Mouse (Mus musculus) embryonic facial prominence, embryonic 10.5 days (tissue): ENCODE results near the gene Znrf1. TPM values are rescaled to one million over a fixed set of nuclear protein-coding genes. Genes with fewer than 3 reads are reported as not detected.

ENCODE experiments used
- DNase-seq: peaks from one replicate; pipeline ENCODE4 v3.0.0-alpha.2; 2017; ENCODE audit warnings: low spot score
- H3K27ac ChIP-seq: fragments of 300-500 bp; sonication (generic); replicated peaks from 2 replicates; pipeline ENCODE4 v1.5.1; 2016; ENCODE audit warnings: mild to moderate bottlenecking
- H3K27me3 ChIP-seq: fragments of 300-500 bp; sonication (generic); replicated peaks from 2 replicates; pipeline ENCODE4 v1.6.1; 2016; ENCODE audit warnings: low read depth, mild to moderate bottlenecking; ENCODE audit not compliant: poor library complexity, severe bottlenecking
- H3K36me3 ChIP-seq: fragments of 300-500 bp; sonication (generic); replicated peaks from 2 replicates; pipeline ENCODE4 v1.6.1; 2016; ENCODE audit warnings: mild to moderate bottlenecking, moderate library complexity
- H3K4me1 ChIP-seq: fragments of 300-500 bp; sonication (generic); 2 replicates; pipeline ENCODE4 v1.6.1; 2016
- H3K4me3 ChIP-seq: fragments of 300-500 bp; sonication (generic); 2 replicates; pipeline ENCODE4 v1.5.1; 2016; ENCODE audit warnings: mild to moderate bottlenecking, moderate library complexity
- H3K9me3 ChIP-seq: fragments of 300-500 bp; sonication (generic); 2 replicates; pipeline ENCODE4 v1.6.1; 2016; ENCODE audit warnings: mild to moderate bottlenecking
- whole genome bisulfite sequencing: fragments of 180-500 bp; shearing (Covaris S2); methylation state at CpG from one replicate; pipeline ENCODE4 v1.1.7; 2016; 5-methylcytosine and 5-hydroxymethylcytosine counted together
- polyA plus RNA-seq: library from polyadenylated mRNA; unstranded; fragments of >200 nt; fragmentation: Nextera tagmentation; extraction: Ambion mirVana; gene quantifications from 2 replicates; pipeline ENCODE4 v1.2.1, GENCODE M21; 2016

Gene Znrf1
- polyA plus RNA-seq, 1 experiment from 2014 or later = 36.3 TPM

GRCm38 (mm10) chr8:111653524-111653923 is 117.6 kb downstream of the Znrf1 start:
- over 99% methylated on average over 2 of the region's 2 CpGs for WGBS
- H3K36me3 ChIP-seq = peaks cover 3% of the 10 kb centered on the region
- H3K27me3 ChIP-seq = no peaks in the 10 kb centered on the region
- H3K9me3 ChIP-seq = no peaks in the 10 kb centered on the region
- no peak for DNase-seq
- no peak overlapping the region for H3K4me3 ChIP-seq
- no peak overlapping the region for H3K27ac ChIP-seq
- peaks cover 15% of the 10 kb centered on the region for H3K4me1 ChIP-seq

DNA sequence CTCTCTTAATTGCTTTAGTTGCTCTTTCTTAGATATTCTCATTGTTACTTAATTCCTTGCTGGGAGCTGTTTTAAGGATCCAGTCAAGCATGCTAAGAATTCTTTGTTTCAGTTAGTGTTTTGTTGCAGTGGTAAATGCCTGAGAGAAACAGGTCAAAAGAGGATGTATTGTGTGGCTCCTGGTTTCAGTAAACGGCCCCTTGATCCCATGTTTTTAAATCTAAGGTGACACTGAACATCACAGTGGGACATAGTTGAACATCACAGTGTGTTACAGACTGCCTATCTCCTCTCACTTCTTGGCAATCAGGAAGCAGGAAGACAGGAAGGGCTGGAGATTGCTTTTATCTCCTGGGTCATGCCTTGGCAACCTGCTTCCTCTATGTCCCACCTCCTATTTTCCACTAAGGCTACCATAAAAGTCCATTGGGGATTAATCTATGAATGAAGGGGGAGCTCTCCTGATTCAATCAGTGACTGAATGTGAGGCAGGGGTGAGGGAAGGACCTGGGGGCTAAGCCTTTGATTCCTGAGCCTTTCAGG is 121.5 kb downstream of the Znrf1 start:
- no peaks in the 10 kb centered on the region for H3K9me3 ChIP-seq
- H3K4me1 ChIP-seq = peaks cover 9% of the 10 kb centered on the region
- H3K27me3 ChIP-seq = no peaks in the 10 kb centered on the region
- 53% methylated on average over 1 of the region's 1 CpGs for WGBS
- H3K27ac ChIP-seq = no peak overlapping the region
- peaks cover 27% of the 10 kb centered on the region for H3K36me3 ChIP-seq
- H3K4me3 ChIP-seq = no peak overlapping the region
- no peak for DNase-seq

DNA sequence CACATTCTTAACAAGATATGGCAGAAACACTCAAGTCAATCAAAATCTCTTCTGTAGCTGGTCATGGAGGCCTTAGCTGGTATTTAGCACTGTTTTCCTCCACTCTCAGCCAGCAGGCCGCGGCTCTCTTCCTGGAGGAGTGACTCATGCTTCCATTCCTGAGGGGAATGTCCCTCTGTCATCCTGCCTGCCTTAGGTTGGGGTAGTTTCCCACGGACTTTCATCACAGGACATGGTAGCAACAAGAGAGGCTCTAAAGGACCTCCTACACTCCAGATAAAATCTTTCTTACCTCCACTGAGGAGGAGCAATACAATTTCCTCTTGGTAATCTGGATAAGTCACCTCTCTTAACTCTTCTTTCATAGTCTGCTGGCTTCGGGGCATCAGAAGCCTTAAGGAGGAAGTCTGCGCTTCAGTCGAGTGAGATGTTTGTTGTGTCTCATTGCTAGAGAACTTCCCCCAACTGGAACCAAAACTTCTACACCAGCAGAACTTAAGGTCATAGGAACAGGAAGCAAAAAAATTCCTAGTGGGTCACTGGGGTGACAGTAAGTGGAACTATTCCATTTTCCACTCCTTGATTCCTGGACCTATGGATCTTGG is 123.0 kb downstream of the Znrf1 start:
- no peak for DNase-seq
- 83% methylated on average over 6 of the region's 6 CpGs for WGBS
- H3K27me3 ChIP-seq = no peaks in the 10 kb centered on the region
- H3K36me3 ChIP-seq = peaks cover 27% of the 10 kb centered on the region
- H3K4me3 ChIP-seq = no peak overlapping the region
- H3K27ac ChIP-seq = no peak overlapping the region
- peaks cover 9% of the 10 kb centered on the region for H3K4me1 ChIP-seq
- no peaks in the 10 kb centered on the region for H3K9me3 ChIP-seq

DNA sequence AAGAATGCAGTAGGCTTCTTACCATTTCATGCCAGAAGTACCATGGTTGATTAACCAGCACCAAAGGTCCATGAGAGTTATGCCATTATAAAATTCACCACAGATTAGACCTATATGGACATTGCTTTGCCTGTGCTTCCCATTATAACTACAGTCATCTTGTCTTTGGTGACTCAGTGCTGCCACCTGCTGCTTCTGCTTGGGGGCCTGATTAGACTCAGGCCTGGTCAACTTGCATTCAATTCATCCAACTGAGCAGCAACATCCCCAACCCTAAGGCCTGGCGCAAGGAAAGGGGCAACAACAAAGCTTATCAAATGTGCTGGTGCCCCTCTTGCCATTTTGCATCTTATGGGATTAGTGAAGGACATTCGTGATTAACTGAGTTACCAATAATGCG is 126.6 kb downstream of the Znrf1 start:
- H3K4me3 ChIP-seq = no peak overlapping the region
- no peaks in the 10 kb centered on the region for H3K9me3 ChIP-seq
- H3K4me1 ChIP-seq = peaks cover 1% of the 10 kb centered on the region
- 86% methylated on average over 3 of the region's 3 CpGs for WGBS
- no peak overlapping the region for H3K27ac ChIP-seq
- H3K36me3 ChIP-seq = peaks cover 43% of the 10 kb centered on the region
- peak; percentile 73 for DNase-seq
- H3K27me3 ChIP-seq = no peaks in the 10 kb centered on the region

GRCm38 (mm10) chr8:111666751-111667150 is 130.9 kb downstream of the Znrf1 start:
- no peaks in the 10 kb centered on the region for H3K27me3 ChIP-seq
- no peak for DNase-seq
- H3K4me1 ChIP-seq = no peaks in the 10 kb centered on the region
- H3K27ac ChIP-seq = no peak overlapping the region
- peaks cover 7% of the 10 kb centered on the region; the same call in 1 of the 2 replicates for H3K9me3 ChIP-seq
- peaks cover 59% of the 10 kb centered on the region for H3K36me3 ChIP-seq
- H3K4me3 ChIP-seq = no peak overlapping the region
- WGBS = 95% methylated on average over 2 of the region's 2 CpGs

Other genes starting within 250 kb of the Znrf1 start
- 97.9 and 109 TPM in 2 replicates for gene Rfwd3, start 235.9 kb upstream of the Znrf1 start, polyA plus RNA-seq
- gene Mlkl, start 197.9 kb upstream of the Znrf1 start, polyA plus RNA-seq = 0.21 and 0.60 TPM in 2 replicates
- 0.09 TPM in 1 of 2 replicates, not detected in the other for gene Fa2h, start 142.3 kb upstream of the Znrf1 start, polyA plus RNA-seq
- 5.4 and 6.6 TPM in 2 replicates for gene Wdr59, start 14.0 kb upstream of the Znrf1 start, polyA plus RNA-seq
- 0.23 and 0.25 TPM in 2 replicates for gene Ldhd, start 94.3 kb downstream of the Znrf1 start, polyA plus RNA-seq
- gene Zfp1, start 107.3 kb downstream of the Znrf1 start, polyA plus RNA-seq = 20.2 and 20.9 TPM in 2 replicates
- gene Ctrb1, start 154.9 kb downstream of the Znrf1 start, polyA plus RNA-seq = not detected in 2 replicates
- 61.1 and 62.4 TPM in 2 replicates for gene Bcar1, start 207.7 kb downstream of the Znrf1 start, polyA plus RNA-seq